Mouse (Mus musculus): ENCODE results near the gene Hist1h3g. TPM values are rescaled to one million over a fixed set of nuclear protein-coding genes. Genes with fewer than 3 reads are reported as not detected.
"Not testable (repeated sequence)": the region's sequence is repeated elsewhere in the genome, so short reads cannot be mapped to it uniquely, and the experiment has no call there.

Gene Hist1h3g
- polyA plus RNA-seq, 1 experiment, result 16.1 TPM

DNA sequence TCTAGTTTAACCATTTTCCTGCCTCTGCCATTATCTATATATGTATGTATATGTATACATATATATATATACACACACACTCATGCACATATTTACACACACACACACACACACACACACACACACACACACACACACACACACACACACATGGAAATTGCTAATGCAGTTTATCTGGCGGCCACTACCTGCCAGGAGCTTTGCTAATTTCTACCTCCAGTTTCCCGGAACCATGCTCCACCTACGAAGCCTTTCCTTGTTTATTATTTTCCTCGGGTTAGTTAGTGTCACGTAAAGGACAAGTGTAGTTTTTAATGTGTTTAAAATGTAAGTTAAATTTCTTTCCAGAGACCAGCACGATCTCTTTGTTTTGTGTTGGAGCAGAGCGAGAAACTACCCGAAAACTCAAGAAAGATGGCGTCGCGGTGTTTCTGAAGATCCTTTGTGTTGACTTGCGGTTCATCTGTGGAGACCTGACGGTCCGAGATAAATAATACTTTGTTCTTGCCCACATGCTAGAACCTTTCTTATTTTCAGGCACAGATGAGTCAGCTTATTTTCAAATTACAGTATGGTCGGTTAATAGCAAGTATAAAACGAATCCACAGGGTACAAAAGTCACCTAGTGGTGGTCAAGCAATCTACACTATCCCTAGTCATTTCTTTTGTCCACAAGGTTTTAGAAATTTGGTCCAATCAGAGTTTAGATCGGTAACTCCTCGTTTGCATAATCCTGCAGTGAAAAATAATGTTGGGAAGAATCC is 27.7 kb downstream of the Hist1h3g start:
- no peaks in the 10 kb centered on the region; the same call in 1 of the 2 replicates for H3K4me1 ChIP-seq (ENCODE audit: control insufficient read depth, insufficient read depth, low read length)
- peak overlapping the region; percentile 80 for H3K27ac ChIP-seq (ENCODE audit: control insufficient read depth, insufficient read depth, low read depth, low read length, poor library complexity)
- no peak for TF ChIP-seq CTCF (IDR thresholded peaks at IDR 0.05; ENCODE audit: control insufficient read depth, insufficient read depth, low read length)
- TF ChIP-seq POLR2A (IDR thresholded peaks at IDR 0.05; ENCODE audit: borderline replicate concordance, control insufficient read depth, low read depth, low read length), result no peak
- peak overlapping the region; percentile 55 for H3K4me3 ChIP-seq (replicated peaks; ENCODE audit: control insufficient read depth, low read depth, low read length)
- WGBS, result 2% methylated on average over 18 of the region's 18 CpGs

DNA sequence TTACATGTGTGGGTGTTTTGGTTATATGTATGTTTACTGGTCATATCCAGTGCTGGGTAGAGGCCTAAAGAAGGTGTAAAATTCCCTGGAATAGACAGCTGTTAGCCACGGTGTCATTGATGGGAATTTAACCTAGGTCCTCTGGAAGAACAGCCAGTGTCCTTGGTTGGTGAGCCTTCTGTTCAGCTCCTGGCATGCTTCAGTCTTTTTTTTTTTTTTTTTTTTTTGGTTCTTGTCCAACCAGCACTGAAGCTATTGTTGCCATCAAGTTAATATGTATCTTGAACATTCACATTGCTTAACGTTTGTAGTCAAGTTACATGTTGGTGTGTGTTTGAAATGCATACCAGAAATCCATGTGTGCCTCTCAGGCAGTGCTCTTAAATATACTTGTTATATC is 29.3 kb downstream of the Hist1h3g start:
- Histone ChIP-seq H3K4me1 (ENCODE audit: control insufficient read depth, insufficient read depth, low read length) (no peaks in the 10 kb centered on the region; the same call in 1 of the 2 replicates), H3K4me3 (replicated peaks; ENCODE audit: control insufficient read depth, low read depth, low read length) (no peak overlapping the region), H3K27ac (ENCODE audit: control insufficient read depth, insufficient read depth, low read depth, low read length, poor library complexity) (no peak overlapping the region)
- TF ChIP-seq CTCF (IDR thresholded peaks at IDR 0.05; ENCODE audit: control insufficient read depth, insufficient read depth, low read length), result no peak
- TF ChIP-seq POLR2A (IDR thresholded peaks at IDR 0.05; ENCODE audit: borderline replicate concordance, control insufficient read depth, low read depth, low read length), result no peak
- WGBS, result 84% methylated on average over 2 of the region's 2 CpGs

DNA sequence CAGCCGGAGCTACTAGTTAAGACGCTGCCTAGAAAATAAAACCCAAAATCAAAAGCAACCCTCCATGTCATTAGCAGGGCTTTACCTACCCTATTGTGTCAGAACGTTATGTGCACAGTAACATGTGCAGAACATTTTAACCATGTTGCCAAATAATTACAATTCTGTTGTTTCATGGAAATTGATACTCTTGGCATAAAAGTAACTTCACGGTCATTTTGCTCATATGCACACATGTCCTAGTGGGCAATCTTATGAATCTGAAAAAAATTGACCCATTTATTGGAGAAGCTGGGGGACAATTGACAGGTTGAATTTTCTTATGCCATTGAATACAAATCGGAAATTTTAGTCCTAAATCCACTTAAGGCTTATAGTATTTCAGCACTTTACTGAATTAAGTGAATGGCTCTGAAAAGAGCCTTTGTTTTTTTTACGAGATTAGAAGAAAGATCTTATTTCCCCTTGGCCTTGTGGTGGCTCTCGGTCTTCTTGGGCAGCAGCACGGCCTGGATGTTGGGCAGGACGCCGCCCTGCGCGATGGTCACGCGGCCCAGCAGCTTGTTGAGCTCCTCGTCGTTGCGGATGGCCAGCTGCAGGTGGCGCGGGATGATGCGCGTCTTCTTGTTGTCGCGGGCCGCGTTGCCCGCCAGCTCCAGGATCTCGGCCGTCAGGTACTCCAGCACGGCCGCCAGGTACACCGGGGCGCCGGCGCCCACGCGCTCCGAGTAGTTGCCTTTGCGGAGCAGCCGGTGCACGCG is 35.2 kb downstream of the Hist1h3g start:
- H3K4me1 ChIP-seq (ENCODE audit: control insufficient read depth, insufficient read depth, low read length), result not testable (repeated sequence)
- Histone ChIP-seq H3K27ac (ENCODE audit: control insufficient read depth, insufficient read depth, low read depth, low read length, poor library complexity) (peak overlapping the region; percentile 99), H3K4me3 (replicated peaks; ENCODE audit: control insufficient read depth, low read depth, low read length) (peak overlapping the region; percentile 43)
- WGBS, result 2% methylated on average over 27 of the region's 41 CpGs

DNA sequence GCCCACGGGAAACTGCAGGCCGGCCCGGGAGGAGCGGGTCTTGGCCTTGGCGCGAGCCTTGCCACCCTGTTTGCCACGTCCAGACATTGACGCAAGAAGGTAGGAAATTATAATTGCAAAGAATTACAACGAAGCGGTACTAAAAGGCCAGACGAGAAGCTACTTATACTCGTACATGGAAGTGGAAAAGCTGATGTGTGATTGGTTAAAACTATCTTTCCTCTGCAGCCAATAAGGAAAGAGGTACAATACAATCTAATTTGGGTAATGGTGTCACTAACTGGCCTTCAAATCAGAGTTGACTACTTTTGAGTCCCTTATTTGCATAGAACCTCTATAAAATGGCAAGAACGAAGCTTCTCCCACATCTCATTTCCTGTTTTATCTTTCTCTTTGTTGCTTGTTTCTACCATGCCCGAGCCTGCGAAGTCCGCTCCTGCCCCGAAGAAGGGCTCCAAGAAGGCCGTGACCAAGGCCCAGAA is 35.8 kb downstream of the Hist1h3g start, which contains the start of the genes Hist1h2ae and Hist1h2bg:
Gene Hist1h2ae (minus strand): TSS at position 199 of the 482 bp plus-strand sequence.
Gene Hist1h2bg (plus strand): TSS at position 375 of the 482 bp plus-strand sequence.
- Histone ChIP-seq H3K4me1 (ENCODE audit: control insufficient read depth, insufficient read depth, low read length) (no peaks in the 10 kb centered on the region; the same call in 1 of the 2 replicates), H3K27ac (ENCODE audit: control insufficient read depth, insufficient read depth, low read depth, low read length, poor library complexity) (peak within 1 kb of the TSS; percentile 99), H3K4me3 (replicated peaks; ENCODE audit: control insufficient read depth, low read depth, low read length) (peak within 1 kb of the TSS; percentile 59)
- no peak for TF ChIP-seq CTCF (IDR thresholded peaks at IDR 0.05; ENCODE audit: control insufficient read depth, insufficient read depth, low read length)
- peak; percentile 74 for TF ChIP-seq POLR2A (IDR thresholded peaks at IDR 0.05; ENCODE audit: borderline replicate concordance, control insufficient read depth, low read depth, low read length)
- WGBS, result under 1% methylated on average over 18 of the region's 18 CpGs

- TF ChIP-seq POLR2A (IDR thresholded peaks at IDR 0.05; ENCODE audit: borderline replicate concordance, control insufficient read depth, low read depth, low read length), result peak; percentile 98; the same call in 1 of the 2 replicates
- Histone ChIP-seq H3K4me3 (replicated peaks; ENCODE audit: control insufficient read depth, low read depth, low read length) (peak overlapping the region; percentile 59), H3K27ac (ENCODE audit: control insufficient read depth, insufficient read depth, low read depth, low read length, poor library complexity) (peak overlapping the region; percentile 97)
- under 1% methylated on average over 17 of the region's 34 CpGs for WGBS
- not testable (repeated sequence) for H3K4me1 ChIP-seq (ENCODE audit: control insufficient read depth, insufficient read depth, low read length)
These were observed 36.4 kb downstream of the Hist1h3g start for GRCm38 (mm10) chr13:23571504-23572217.

DNA sequence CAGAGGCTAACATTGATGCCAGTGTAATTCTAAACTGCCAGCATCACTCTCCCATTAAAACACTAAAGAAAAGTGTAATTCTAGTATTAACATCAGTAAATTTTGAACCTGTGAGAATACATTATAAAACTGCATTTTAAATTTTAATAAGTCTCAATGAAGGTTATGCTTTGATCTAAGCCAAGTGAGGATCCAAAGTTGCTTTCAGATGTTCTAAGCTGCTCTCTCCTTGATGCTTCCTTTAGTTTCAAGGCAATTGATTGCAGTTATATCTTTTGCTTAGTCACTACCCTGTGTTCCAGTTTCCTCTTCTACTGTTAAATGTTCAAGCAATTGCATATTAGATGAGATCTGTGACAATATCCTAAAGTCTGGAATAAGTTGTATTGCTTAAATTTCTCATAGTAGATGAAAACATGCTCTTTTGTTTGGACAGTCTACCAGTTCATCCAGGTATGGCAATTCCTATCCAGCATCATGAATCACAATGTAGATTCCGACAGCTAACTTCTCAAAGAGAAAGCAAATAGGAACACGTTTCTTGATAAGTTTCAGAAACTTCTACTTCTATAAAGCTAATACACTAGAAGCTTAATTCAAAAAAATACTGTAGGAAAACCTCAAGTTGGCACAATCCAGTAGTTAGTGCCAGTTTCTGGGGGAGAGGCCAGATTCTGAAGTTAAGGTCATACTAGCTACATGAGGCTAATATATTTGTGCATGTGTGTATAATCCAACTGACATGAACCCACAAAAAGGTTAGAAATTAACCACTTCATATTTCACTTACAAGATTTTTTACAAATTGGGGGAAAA is 37.2 kb downstream of the Hist1h3g start:
- H3K27ac ChIP-seq (ENCODE audit: control insufficient read depth, insufficient read depth, low read depth, low read length, poor library complexity), result no peak overlapping the region
- TF ChIP-seq CTCF (IDR thresholded peaks at IDR 0.05; ENCODE audit: control insufficient read depth, insufficient read depth, low read length) (no peak), POLR2A (IDR thresholded peaks at IDR 0.05; ENCODE audit: borderline replicate concordance, control insufficient read depth, low read depth, low read length) (no peak)
- peak overlapping the region; percentile 54 for H3K4me3 ChIP-seq (replicated peaks; ENCODE audit: control insufficient read depth, low read depth, low read length)
- no peaks in the 10 kb centered on the region; the same call in 1 of the 2 replicates for H3K4me1 ChIP-seq (ENCODE audit: control insufficient read depth, insufficient read depth, low read length)
- 30% methylated on average over 2 of the region's 2 CpGs for WGBS

DNA sequence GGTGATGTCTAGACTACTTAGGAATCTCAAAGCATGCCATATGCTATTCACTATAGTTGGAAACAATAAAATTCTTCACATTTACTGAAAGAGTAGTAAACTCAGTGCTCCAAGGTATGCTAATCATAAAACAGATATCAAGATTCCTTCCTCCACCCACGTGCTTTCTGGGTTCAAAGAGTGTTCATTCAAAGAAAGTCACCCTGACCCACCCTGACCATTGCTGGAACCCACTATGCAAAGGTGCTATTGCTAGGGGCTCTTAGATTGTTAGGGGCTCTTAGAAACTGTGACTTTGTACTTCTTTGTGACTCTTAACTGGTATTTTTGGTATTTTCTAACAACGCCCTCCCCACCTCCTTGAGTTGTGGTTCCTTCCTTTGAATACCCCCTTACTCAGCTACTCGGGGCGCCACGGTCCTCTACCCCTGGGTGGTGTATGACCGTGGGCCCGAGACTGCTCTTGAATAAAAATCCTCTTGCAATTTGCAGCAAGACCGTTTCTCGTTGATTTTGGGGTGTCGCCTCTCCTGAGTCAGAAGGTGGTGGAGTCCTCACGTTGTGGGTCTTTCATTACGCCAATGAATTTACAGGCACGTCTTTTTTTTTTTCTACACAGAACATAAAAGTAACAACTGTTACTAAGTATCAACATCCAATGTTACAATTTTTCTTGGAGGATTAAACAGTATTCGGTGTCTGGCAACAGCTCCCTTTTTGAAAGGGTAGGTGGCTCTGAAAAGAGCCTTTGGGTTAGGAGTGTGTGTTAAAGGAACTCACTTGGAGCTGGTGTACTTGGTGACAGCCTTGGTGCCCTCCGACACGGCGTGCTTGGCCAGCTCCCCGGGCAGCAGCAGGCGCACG is 38.0 kb downstream of the Hist1h3g start:
- not testable (repeated sequence) for H3K4me1 ChIP-seq (ENCODE audit: control insufficient read depth, insufficient read depth, low read length)
- peak overlapping the region; percentile 41 for H3K4me3 ChIP-seq (replicated peaks; ENCODE audit: control insufficient read depth, low read depth, low read length)
- peak overlapping the region; percentile 96 for H3K27ac ChIP-seq (ENCODE audit: control insufficient read depth, insufficient read depth, low read depth, low read length, poor library complexity)
- 6% methylated on average over 20 of the region's 20 CpGs for WGBS

Measured in bone marrow, adult 2 months (tissue).